Mouse (Mus musculus) G1E (cell line): ENCODE results near the gene Stxbp5.

Source experiments
- CTCF ChIP-seq: IDR thresholded peaks from 2 replicates; pipeline ENCODE4 v1.5.1; 2012; ENCODE audit warnings: low read depth, low read length, inconsistent platforms, mixed read lengths
- GATA1 ChIP-seq: IDR thresholded peaks from 2 replicates; pipeline ENCODE4 v1.6.1; 2012; ENCODE audit warnings: borderline replicate concordance, low read length, inconsistent platforms, mixed read lengths
- TAL1 ChIP-seq: conservative IDR thresholded peaks from 2 replicates; pipeline ENCODE4 v1.6.1; 2012; ENCODE audit warnings: low read depth, low read length, inconsistent platforms, mixed read lengths

DNA sequence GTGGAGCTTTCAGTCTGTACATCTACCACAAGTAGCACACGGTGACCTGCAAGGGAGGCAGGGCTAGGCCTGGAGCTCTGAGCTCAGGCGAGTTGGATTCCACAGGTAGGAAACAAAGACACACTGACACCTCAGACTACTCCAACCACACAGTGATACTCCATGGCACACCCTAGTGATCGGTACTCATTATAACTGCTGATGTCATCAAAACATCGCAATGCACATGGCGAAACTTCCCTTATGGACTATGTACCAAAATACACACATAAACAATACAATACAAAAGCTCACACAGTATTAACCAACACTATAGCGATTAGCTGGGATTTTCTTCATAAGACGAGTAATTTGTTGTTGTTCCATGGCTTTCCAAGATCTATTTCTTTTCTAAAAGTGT, 82.3 kb downstream of the Stxbp5 start:
- TF ChIP-seq CTCF (no peak), GATA1 (no peak), TAL1 (no peak)
